Mouse (Mus musculus) layer of hippocampus, adult 2 months (tissue): ENCODE measurements at regions not wholly inside any gene's neighbourhood (a gene's known extent, or its start where the extent isn't known, plus 50 kb on each side); places are given as distances from the start of the nearest gene placed in this dataset.
"Not testable (repeated sequence)": the region's sequence is repeated elsewhere in the genome, so short reads cannot be mapped to it uniquely, and the experiment has no call there.

Source experiments
- DNase-seq, 2 experiments: peaks; one replicate each; pipeline ENCODE4 v3.0.0; 2022; ENCODE audit warnings: low spot score in 2 of 2
- H3K27ac ChIP-seq: fragments of 200-600 bp; 2 replicates; pipeline ENCODE4 v1.8.1; 2022
- H3K4me3 ChIP-seq: fragments of 200-600 bp; 2 replicates; pipeline ENCODE4 v1.8.1; 2022; ENCODE audit warnings: mild to moderate bottlenecking
- CTCF ChIP-seq: fragments of 200-600 bp; conservative IDR thresholded peaks from 2 replicates; pipeline ENCODE4 v1.8.1; 2022; ENCODE audit warnings: antibody characterized with exemption, mild to moderate bottlenecking, moderate library complexity

- no peak for TF ChIP-seq CTCF
- Histone ChIP-seq H3K4me3 (no peak overlapping the region), H3K27ac (no peak overlapping the region)
- DNase-seq, result no peak
Observed at GRCm38 (mm10) chr15:23536691-23537090, 987.9 kb downstream of the Cdh18 start.

GRCm38 (mm10) chr15:23537449-23537848 lies 988.6 kb downstream of the Cdh18 start:
- Histone ChIP-seq H3K27ac (no peak overlapping the region), H3K4me3 (no peak overlapping the region)
- no peak for DNase-seq
- TF ChIP-seq CTCF, result no peak

GRCm38 (mm10) chr15:23560136-23560535 lies 1011.3 kb downstream of the Cdh18 start:
- no peak for TF ChIP-seq CTCF
- Histone ChIP-seq H3K4me3 (no peak overlapping the region), H3K27ac (no peak overlapping the region)
- DNase-seq, result peak in 1 of 2 experiments; percentile 3

- no peak for TF ChIP-seq CTCF
- Histone ChIP-seq H3K4me3 (no peak overlapping the region), H3K27ac (no peak overlapping the region)
- DNase-seq, result no peak
Observed at GRCm38 (mm10) chr15:23562181-23562580, 1013.4 kb downstream of the Cdh18 start.

- no peak for DNase-seq
- no peak for TF ChIP-seq CTCF
- H3K4me3 ChIP-seq, result no peak overlapping the region
- H3K27ac ChIP-seq, result no peak overlapping the region
Observed at GRCm38 (mm10) chr15:23564981-23565380, 1016.2 kb downstream of the Cdh18 start.

GRCm38 (mm10) chr15:23566886-23567655 lies 1018.2 kb downstream of the Cdh18 start:
- no peak for TF ChIP-seq CTCF
- Histone ChIP-seq H3K27ac (no peak overlapping the region), H3K4me3 (no peak overlapping the region)
- no peak for DNase-seq

GRCm38 (mm10) chr15:23568651-23569050 lies 1019.8 kb downstream of the Cdh18 start:
- not testable (repeated sequence) for H3K4me3 ChIP-seq, H3K27ac ChIP-seq, DNase-seq

GRCm38 (mm10) chr15:23581898-23582297 lies 1033.1 kb downstream of the Cdh18 start:
- TF ChIP-seq CTCF, result no peak
- Histone ChIP-seq H3K27ac (no peak overlapping the region), H3K4me3 (no peak overlapping the region)
- no peak for DNase-seq

GRCm38 (mm10) chr15:23590451-23590850 lies 1041.6 kb downstream of the Cdh18 start:
- no peak for DNase-seq
- Histone ChIP-seq H3K27ac (no peak overlapping the region), H3K4me3 (no peak overlapping the region)
- TF ChIP-seq CTCF, result no peak

GRCm38 (mm10) chr15:23600445-23600844 lies 1051.6 kb downstream of the Cdh18 start:
- Histone ChIP-seq H3K4me3 (no peak overlapping the region), H3K27ac (no peak overlapping the region)
- TF ChIP-seq CTCF, result no peak
- DNase-seq, result no peak
